Mouse (Mus musculus): ENCODE data around the gene Senp3.
"Not testable (repeated sequence)": the region's sequence is repeated elsewhere in the genome, so short reads cannot be mapped to it uniquely, and the experiment has no call there.

The Senp3 gene

DNA sequence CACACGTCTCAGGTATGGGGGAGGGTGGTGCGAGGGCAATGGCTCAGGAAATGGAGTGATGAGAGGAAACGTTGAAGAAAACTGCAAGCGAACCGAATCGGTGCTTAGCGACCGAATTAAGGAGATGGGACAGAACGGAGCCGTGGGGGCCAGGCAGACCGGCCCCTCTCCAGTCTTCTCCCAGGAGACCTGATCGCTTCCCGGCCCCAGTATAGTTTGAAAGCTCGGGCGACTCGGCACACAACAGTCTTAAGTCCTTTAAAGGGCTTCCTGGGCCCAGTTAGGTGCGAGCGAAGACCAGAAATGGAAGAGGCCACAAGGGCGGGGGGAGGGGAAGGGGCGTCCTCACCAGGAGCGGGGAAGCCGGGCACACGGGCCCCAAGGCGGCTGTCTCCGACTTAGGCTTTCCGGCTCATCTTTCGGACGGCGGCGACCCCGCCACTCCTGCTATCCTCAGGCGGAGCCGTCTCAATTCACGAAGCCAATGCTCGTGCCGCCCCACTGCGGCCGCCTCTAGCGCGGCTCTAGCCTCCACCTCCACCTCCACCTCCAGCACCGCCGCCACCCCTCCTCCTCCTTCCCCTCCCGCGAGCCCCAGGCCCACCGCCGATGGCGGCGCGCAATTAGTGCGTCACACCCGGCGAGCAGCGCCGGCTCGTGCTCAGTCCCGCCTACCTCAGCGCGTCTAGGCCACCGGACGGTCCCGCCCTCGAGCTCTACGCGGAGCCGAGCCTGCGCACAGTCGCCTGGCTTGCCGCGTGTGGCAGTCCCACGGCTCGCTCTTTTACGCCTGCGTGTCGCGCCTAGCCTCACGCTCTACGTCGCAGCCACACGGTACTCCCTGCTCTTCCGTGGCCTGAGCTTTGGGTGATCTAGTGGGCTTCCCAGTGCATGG is at the start of gene Senp3:
Gene Senp3, minus strand, starts transcription at position 771 of the 895 bp plus-strand sequence.
- peak; percentile 99 for DNase-seq (ENCODE audit: low read depth, low spot score)

GRCm38 (mm10) chr11:69731408-69731807 is 49.5 kb upstream of the Senp3 start:
- not testable (repeated sequence) for DNase-seq (ENCODE audit: low read depth, low spot score)

GRCm38 (mm10) chr11:69729063-69729462 is 47.2 kb upstream of the Senp3 start:
- DNase-seq (ENCODE audit: low read depth, low spot score) = peak; percentile 77

DNA sequence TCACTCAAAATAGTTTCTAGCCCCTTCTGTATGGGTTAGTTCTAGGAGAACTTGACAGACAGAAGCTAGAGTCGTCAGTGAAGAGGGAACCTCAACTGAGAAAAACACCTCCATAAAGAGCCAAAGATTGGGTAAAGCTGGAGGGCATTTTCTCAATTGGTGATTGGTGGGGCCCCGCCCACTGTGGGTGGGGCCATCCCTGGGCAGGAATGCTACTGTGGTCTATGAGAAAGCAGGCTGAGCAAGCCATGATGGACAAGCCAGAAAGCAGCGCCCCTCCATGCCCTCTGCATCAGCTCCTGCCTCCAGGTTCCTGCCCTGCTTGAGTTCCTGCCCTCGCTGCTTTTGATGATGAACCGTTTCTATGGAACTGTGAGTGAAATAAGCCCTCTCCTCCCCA is 44.1 kb upstream of the Senp3 start:
- no peak for DNase-seq (ENCODE audit: low read depth, low spot score)

DNA sequence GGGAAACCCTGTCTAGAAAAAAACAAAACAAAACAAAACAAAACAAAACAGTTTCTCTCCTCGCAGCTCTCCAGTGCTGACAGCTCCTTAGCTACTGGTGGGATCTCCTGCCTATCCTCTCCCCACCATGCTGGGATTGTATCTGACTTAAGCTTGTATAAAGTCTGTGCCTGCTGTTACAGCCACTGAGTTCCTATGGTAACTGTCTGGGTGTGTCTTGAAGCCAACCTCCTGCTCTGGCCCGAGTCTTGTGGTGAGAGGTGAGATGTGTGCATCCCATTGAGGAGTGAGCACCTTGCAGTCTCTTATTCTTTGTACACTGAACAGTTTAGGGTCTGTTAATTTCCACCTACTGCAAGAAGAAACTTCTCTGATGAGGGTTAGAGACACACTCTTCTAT is 41.2 kb upstream of the Senp3 start:
- DNase-seq (ENCODE audit: low read depth, low spot score) = no peak

- no peak for DNase-seq (ENCODE audit: low read depth, low spot score)
Measured at GRCm38 (mm10) chr11:69720852-69721251, 39.0 kb upstream of the Senp3 start.

GRCm38 (mm10) chr11:69719423-69719822 is 37.5 kb upstream of the Senp3 start:
- no peak for DNase-seq (ENCODE audit: low read depth, low spot score)

DNA sequence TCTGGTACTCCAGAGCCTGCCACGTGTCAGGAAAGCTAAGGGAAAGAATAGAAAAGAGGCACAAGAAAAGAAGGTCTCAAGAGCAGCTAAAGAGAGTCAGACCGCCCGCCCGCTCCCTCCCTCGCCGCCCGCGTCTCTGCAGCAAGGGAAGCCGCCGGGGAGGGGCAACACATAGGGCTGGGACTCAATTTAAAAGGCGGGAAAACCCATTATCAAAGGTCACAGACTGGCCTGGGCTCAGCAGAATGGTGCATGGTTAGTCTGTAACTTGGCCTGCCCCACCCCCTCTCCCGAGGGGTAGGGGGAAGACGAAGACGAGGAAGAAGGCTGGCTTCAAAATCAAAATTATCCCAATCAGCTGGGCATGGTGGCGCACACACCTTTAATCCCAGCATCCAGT is 36.8 kb upstream of the Senp3 start:
- no peak for DNase-seq (ENCODE audit: low read depth, low spot score)

- DNase-seq (ENCODE audit: low read depth, low spot score) = no peak
Measured at GRCm38 (mm10) chr11:69716953-69717352, 35.1 kb upstream of the Senp3 start.

DNA sequence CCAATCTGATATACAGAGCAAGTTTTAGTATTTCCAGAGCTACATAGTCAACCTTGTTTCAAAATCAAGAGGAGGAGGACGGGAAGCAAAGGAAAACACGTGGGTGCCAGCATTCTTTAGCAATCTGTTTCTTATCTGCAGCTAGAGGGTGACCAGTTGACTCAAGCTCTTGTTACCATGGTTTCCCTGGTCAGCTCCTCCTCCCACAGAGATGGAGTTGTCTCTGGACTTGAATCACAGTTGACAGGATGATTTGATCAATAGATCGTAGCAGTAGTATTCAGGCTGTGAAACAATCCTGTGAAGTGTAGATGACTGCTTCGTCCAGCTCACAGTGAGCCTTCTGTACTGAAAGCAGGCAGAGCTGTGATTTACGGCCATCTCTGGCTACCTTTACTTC is 34.0 kb upstream of the Senp3 start:
- DNase-seq (ENCODE audit: low read depth, low spot score) = peak; percentile 53

GRCm38 (mm10) chr11:69715482-69715881 is 33.6 kb upstream of the Senp3 start:
- DNase-seq (ENCODE audit: low read depth, low spot score) = no peak

DNA sequence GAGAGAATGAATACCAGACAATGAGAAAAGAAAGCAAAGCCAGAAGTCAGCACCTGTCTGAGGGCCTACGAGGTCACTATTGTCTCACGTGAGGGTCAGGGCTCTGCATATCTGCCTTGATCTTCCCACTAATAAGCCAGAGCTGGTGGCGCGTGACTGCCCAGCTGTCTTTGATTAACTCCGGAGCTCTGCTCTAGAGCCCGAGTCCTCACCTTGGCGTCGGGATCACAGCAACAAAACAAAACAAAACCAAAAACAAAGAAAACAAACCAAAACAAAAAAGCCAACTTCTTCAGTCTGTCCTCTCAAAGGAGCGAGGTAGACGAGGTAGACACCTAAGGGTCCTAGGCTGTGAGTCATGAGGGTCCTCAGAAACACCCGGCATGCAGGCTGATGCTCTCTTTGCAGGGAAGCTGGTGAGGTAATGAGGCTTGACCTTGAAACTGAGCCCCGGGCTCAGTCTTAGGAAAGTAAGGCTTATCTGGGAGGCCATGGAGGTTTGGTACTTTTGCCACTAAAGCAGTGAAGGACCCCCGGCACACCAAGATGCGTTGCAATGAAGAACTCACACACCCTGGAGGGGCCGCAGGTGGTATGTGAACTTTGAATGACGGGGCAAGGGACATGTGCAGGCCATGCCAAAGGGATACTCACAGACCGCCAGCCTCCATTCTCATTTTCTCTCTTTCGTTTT is 32.9 kb upstream of the Senp3 start:
- DNase-seq (ENCODE audit: low read depth, low spot score) = no peak

- no peak for DNase-seq (ENCODE audit: low read depth, low spot score)
Measured at GRCm38 (mm10) chr11:69712954-69713672, 31.2 kb upstream of the Senp3 start.

DNA sequence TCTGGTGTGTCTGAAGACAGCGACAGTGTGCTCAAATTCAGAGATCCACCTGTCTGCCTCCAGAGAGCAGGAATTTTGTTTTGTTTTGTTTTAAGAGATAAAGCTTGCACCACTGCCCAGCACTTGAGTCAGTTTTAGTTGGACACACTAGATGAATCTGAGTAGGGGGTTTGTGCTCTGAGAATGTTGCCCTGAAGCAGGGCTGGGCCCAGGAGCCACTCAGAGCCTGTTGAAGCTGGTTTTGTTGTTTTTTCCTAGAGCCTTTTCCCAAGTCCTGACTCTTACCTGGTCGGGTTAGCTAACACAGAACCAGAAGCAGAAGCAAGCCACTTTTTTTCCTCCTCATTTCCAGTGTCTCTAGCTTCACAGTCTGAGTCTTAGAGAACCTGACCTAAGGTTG is 29.2 kb upstream of the Senp3 start:
- DNase-seq (ENCODE audit: low read depth, low spot score) = no peak

GRCm38 (mm10) chr11:69710470-69710869 is 28.6 kb upstream of the Senp3 start:
- no peak for DNase-seq (ENCODE audit: low read depth, low spot score)

DNA sequence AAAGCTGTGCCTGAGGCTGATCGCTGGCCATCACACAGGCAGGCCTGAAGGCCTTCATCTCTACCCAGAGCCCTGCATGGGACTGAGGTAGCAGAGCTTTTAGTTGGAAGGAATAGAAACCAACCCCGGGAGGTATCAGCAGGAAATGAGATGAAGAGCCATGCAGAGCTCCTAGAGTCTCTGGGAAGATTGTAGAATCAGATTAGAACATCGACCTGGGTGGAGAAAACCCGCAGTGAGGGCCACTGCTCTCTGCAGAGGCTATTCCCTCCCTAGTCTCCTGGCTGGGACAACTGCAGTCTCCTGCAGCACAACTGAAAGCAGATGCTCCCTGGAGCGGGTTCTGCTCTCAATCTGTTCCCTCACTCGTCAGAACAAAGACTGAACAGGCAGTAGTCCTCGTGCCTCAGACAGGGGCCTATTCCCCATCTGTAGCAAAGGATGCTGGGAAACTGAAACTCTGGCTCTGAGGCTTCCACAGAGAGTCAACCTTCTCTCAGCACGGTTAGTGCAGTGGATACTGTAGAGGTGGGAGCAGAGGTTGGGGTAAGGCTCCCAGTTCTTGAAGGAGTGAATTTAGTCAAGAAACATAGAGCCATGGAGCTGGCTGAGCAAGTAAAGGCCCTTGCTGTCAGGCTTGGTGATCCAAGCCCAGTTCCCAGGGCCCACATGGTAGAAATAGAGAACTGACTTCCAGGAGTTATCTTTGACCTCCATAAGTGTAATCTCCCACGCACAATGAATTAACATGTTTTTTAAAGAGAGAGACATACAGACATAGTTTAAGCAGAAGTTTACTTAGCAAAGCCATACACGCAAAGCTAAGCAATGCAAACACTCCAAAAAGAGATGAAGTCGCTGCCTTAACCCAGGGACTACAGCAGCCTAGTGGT is 27.9 kb upstream of the Senp3 start:
- DNase-seq (ENCODE audit: low read depth, low spot score) = peak; percentile 62

GRCm38 (mm10) chr11:69708614-69709265 is 26.9 kb upstream of the Senp3 start:
- peak; percentile 46 for DNase-seq (ENCODE audit: low read depth, low spot score)

DNA sequence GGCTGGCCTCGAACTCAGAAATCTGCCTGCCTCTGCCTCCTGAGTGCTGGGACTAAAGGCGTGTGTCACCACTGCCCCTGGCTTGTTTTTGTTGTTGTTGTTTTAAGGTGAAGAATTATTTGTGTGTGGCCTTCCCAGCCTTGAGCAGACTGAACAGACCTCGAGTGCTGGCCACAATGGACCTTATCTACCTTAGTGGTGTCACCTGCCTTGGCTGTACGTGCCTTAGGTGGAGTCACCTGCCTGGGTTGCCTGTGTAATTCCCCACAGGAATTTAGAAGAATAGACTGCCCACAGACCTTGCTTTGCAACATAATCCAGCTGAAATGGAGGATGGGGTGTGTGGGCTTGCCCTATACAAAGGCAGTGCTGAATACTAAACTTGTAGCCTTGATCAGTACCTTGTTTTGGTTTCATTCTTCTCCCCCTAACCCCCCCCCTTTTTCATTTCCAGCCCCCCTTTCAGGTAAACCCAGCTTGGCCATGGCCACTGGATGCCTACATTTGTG is 26.0 kb upstream of the Senp3 start:
- DNase-seq (ENCODE audit: low read depth, low spot score) = no peak

DNA sequence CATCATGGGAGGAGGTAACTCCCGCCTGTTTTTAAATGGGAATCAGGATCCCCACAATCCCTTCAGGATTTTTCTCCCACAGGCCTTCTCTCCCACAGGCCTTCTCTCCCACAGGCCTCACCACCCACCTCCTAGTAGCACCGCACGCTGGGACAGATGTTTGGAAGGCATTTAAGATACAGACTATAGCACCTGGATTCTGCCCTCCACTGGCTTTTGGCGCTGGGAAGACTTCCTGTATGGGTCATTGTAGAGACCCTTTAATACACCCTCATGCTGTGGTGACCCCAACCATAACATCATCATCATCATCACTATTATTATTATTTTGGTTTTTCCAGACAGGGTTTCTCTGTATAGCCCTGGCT is 25.6 kb upstream of the Senp3 start:
- DNase-seq (ENCODE audit: low read depth, low spot score) = no peak

GRCm38 (mm10) chr11:69706775-69707479 is 25.0 kb upstream of the Senp3 start:
- peak; percentile 98 for DNase-seq (ENCODE audit: low read depth, low spot score)

Data from brain, adult 2 months (tissue).